Mouse (Mus musculus) right cerebral cortex, postnatal 4 days (tissue): ENCODE results near the gene Ndufaf7.
A peak's percentile ranks its signal among the peaks of the same experiment; 100 is the strongest.

Source experiments
- DNase-seq: peaks from one replicate; pipeline ENCODE4 v3.0.0-alpha.2; 2022

The Ndufaf7 gene

GRCm38 (mm10) chr17:78936466-78937228 is at the start of gene Ndufaf7, which contains the start of gene Cebpz:
TSS of gene Ndufaf7 (plus strand) at chr17:78937136.
TSS of gene Cebpz (minus strand) at chr17:78937066.
- DNase-seq, result peak; percentile 95

DNA sequence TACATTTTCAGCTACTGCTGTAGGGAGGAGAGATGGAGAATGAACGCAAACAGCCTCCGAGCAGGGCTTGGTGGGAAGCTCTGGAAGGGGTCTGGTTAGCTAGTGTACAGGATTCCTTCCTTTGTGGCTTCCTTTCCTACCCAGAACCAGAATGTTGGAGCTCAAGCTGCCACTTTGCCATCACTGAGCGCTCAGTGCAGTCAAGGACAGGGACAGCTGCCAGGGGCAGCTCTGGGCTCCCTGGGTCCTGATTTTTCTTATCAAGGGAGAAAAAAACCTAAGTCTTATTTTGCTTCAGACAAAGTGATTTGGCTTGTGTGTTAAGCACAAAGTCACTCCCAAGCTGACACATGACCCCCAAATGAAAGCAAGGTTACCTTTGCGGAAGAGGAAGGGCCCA is 48.4 kb upstream of the Ndufaf7 start:
- no peak for DNase-seq

DNA sequence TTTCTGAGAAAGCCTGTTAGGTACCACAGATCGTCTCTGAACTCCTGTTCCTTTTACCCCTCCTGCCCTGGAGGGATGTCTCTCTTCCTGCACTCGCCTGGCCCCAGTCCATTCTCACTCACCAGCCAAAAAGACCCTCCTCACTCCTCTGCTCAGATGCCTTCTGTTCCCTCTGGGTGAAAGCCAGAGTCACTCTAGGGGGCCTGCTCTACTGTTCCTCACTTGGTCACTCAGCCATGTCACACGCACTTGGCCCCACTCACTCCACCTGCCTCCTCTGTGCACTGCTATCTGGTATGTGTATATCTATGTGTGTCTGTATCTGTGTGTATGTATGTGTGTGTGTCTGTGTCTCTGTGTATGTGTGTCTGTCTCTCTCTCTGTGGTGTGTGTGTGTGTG is 47.8 kb upstream of the Ndufaf7 start:
- no peak for DNase-seq

DNA sequence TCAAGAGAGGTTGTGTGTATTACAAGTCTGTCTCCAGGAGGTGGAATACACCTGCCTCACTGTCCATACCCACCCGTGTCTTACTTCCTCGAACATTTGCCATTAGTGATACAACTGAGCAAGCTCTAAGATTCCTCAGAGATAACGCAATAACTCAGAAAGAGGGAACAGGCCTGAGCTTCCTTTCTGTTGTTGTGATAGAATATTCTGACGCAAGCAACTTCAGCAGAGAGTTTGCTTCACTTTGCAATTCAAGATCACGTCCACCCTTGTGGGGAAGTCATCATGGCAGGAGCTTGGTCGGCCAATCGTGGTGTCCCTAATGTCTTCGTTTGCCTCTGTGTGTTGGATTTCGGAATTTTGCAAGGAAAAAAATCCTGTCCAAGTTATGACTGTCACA is 45.9 kb upstream of the Ndufaf7 start:
- no peak for DNase-seq

GRCm38 (mm10) chr17:78894991-78895390 is 41.9 kb upstream of the Ndufaf7 start:
- no peak for DNase-seq

- DNase-seq, result peak; percentile 49
Observed at GRCm38 (mm10) chr17:78895394-78895793, 41.5 kb upstream of the Ndufaf7 start.

GRCm38 (mm10) chr17:78903158-78903557 is 33.8 kb upstream of the Ndufaf7 start:
- no peak for DNase-seq

- DNase-seq, result no peak
Observed at GRCm38 (mm10) chr17:78906892-78907291, 30.0 kb upstream of the Ndufaf7 start, which contains the start of gene Sult6b1. TSS of gene Sult6b1 (minus strand) at chr17:78906992.

- DNase-seq, result no peak
Observed at GRCm38 (mm10) chr17:78909374-78909773, 27.6 kb upstream of the Ndufaf7 start.

GRCm38 (mm10) chr17:78912861-78913281 is 24.1 kb upstream of the Ndufaf7 start:
- DNase-seq, result peak; percentile 32

DNA sequence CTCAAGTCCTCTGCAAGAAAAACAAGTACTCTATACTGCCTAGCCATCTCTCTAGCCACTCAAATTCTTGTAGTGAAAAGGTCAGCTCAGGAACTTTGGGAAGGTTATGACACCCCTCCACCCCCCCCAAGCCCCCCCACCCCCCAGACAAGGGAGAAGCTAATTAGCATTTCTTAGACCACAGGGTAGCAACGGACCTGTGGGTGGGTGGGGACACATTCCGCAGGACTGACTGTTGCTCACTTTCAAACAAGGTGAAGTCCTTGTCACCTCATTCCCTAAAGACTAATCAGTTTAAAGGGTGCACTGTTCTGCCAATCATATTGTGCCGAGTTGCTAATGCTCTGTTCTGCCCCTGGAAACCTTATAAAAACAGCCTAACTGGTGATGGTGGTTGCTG is 23.0 kb upstream of the Ndufaf7 start:
- DNase-seq, result no peak

- DNase-seq, result no peak
Observed at GRCm38 (mm10) chr17:78915772-78916171, 21.2 kb upstream of the Ndufaf7 start.

DNA sequence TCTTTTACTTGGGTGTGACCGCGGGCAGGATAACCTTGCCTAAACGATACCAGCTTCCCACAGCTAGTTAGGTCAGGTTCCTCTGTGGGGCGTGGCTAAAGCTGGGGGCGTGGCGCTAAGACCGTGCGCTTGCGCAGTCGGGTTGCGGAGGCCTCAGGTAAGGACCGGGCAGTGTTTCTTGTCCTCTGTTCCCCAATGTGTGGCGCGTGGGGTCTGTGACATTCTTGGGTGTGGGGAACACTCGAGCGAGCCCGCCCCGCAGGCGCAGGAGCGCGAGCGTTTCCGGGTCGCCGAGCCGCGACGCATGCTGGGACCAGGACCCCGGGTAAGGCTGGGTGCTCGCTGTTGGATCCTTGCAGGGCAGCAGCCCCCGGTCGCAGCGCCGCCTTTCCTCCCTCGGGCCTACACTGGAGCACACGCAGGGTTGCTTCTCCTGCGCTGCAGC is 20.5 kb upstream of the Ndufaf7 start, which contains the start of gene Cebpzos:
TSS of gene Cebpzos (plus strand) at position 132 of the 445 bp plus-strand sequence.
- DNase-seq, result peak; percentile 82

DNA sequence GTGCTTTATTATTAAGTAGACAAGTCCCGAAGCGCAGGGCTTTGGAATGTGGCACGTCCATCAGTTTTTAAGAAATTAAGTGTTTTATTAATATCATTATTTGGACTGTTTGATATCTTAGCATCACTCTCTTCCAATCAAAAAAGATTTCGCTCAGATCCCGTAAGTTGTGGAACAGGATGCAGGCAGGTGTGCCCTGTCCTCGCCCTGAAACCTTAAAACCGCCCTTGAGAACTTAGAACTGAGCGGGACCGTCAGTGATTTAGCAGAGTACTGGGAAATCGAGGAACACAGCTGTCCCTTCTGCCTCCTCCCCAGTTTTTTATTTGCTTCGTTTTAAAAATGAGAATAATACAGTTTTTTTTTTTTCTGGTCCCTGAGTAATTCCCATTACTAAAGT is 20.0 kb upstream of the Ndufaf7 start:
- DNase-seq, result no peak

DNA sequence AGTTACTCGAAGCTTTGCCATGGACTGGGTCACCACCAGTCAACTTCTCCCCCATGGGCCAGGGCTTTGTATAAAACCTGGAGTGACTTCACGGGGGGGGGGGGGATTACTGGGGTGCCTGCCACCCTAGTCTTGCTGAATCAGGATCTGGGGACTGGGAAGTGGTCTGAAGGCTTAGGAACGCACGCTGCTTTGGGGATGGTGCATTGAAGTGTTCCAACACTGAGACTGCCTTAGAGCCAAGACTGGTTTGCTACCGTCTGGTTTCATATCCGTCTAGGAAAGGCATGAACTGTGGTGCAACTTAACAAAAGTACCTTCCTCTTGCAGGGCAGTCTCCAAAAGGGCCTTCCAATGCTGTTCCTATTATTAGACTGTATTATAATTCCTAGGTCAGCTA is 19.2 kb upstream of the Ndufaf7 start:
- no peak for DNase-seq

DNA sequence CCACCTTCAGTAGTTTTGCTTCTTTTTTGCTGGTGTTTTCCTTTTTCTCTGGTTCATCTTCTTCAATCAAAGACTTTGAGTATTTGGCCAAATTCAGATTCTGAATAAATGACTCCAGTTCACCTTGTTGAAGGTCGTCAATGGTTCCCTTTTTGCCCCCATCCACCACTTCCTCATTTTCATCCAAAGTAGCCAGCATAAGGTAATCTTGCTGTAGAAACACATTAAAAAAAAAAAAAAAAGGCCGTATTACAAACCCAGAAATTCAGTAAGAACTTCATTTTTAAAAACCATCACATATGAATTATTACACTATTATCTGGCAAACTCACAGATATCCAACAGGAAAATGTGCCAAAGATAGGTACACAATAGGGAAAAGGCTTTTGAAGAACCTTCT is 1.1 kb upstream of the Ndufaf7 start:
- DNase-seq, result no peak

DNA sequence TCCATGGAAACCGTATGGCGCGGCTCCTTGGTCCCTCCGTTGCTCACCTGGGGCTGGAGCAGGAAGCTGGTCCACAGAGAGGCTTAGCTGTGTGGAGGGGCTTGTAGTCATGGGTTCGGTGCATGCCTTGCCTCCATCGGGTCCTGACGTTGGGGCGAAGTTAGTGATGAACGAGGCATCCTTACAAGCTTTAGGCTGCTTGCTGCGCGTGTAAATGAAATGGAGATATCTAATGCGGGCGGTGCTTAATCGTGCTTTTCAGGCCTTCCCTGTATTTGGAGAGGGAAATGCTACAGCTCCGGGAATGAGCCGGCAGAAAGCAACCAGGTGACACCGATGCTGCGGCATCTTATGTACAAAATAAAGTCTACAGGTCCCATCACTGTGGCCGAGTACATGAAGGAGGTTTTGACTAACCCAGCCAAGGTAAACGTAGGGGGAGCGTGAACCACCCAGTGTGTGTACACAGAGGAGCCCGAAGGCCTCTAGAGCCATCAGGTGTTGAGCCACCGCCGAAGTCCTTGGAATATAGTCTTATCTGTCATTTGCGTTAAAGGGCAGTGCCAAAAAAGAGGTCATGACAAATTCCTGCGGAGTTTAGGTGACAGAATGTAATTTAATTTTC is 405 bp downstream of the Ndufaf7 start:
- DNase-seq, result no peak

- no peak for DNase-seq
Observed at GRCm38 (mm10) chr17:78938927-78939326, 2.0 kb downstream of the Ndufaf7 start.

GRCm38 (mm10) chr17:78942579-78942978 is 5.6 kb downstream of the Ndufaf7 start:
- no peak for DNase-seq

DNA sequence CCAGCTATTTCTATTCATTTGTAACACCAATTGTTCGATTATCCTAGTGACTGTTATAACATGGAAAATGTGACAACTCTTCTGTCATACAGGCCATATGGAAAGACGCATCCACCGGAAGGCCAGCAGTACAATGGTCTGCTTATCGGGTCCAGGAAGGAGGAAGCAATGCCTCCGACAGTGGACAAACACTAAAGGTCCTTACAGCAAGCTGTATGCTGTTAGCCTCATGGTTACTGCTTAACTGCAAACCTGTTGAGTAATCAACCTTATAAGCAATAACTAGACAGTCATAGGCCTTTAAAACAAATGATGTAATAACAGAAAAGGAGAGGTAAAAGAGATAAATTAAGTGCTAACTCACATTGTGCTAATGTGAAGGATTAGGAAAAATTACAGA is 14.3 kb downstream of the Ndufaf7 start:
- DNase-seq, result no peak

DNA sequence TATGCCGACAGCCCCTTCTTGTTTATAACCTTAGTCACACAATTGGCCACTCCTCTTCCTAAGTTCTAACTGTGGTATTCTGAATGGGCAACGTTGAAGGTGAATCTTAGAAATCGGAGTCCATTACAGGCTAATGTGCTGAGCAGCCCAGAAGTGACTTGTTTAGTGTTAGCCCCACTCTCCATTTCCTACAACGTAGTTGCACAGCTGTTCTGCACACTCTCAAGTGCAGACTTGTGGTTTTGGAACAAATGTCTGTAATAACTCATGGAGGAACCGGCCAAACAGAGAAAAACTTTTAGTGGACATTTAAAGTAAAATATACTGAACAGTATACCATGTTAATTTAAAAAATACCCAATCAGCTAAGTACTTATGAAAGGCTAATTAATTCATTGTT is 15.1 kb downstream of the Ndufaf7 start:
- DNase-seq, result no peak

- no peak for DNase-seq
Observed at GRCm38 (mm10) chr17:78953240-78953639, 16.3 kb downstream of the Ndufaf7 start.

GRCm38 (mm10) chr17:78959473-78959872 is 22.5 kb downstream of the Ndufaf7 start:
- no peak for DNase-seq

- peak; percentile 47 for DNase-seq
Observed at GRCm38 (mm10) chr17:78964387-78964786, 27.5 kb downstream of the Ndufaf7 start.
